Mouse (Mus musculus): Measurements from ENCODE around the gene Mgea5. TPM values are rescaled to one million over a fixed set of nuclear protein-coding genes. Genes with fewer than 3 reads are reported as not detected.
A peak's percentile ranks its signal among the peaks of the same experiment; 100 is the strongest.

Gene Mgea5
- polyA plus RNA-seq (2015; fragmentation: Nextera tagmentation; extraction: Ambion mirVana) = 32.6 and 33.4 TPM in 2 replicates

DNA sequence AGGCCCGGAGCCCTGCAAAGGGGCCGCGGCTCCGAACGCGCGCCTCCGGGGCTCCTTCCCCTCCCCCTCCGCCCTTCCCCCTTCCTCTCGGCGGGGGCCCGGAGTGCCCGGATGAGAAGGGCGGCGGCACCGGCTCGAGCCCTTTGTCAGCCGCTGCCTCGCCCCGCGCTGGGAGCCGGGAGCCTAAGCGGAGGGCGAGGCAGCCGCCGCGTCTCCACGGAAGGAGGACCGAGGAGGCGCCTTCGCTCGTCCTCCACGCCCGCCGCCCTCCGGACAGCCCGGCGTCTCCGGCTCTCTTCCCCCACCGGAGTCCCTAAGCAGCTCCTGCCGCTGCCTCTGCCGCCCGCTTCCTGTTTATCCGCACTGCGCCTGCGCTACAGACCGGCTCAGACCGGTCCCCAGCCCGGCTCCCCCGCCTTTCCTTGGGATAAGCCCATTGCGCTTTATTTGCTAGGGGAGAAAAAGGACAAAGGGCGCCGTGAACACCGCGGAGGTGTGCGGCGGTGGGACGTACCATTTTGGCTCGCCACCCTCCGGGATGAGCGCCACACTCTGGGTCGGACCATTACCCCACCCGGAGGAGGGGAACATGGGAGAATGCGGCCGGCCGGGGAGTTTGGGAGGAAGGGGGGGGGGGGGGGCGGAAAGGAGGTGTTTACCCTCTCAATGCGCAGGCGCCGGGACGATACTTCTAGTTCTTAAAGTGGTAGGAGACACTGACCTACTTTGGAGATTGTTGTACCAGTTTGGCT, at the start of gene Mgea5:
TSS of gene Mgea5 (minus strand) at position 657 of the 752 bp plus-strand sequence.
- Histone ChIP-seq H3K36me3 (peaks cover 28% of the 10 kb centered on the region), H3K9ac (peak within 1 kb of the TSS; percentile 95), H3K9me3 (no peaks in the 10 kb centered on the region), H3K27me3 (replicated peaks) (no peaks in the 10 kb centered on the region), H3K4me2 (peak within 1 kb of the TSS; percentile 78), H3K27ac (replicated peaks) (peak within 1 kb of the TSS; percentile 96), H3K4me3 (peak within 1 kb of the TSS; percentile 83), H3K4me1 (peaks cover 35% of the 10 kb centered on the region)
- WGBS = under 1% methylated on average over 68 of the region's 71 CpGs
- peak; percentile 95 for ATAC-seq (ENCODE audit: extremely low read depth, insufficient number of reproducible peaks, low FRiP score, low TSS enrichment)

- Histone ChIP-seq H3K4me1 (peaks cover 25% of the 10 kb centered on the region), H3K27me3 (replicated peaks) (no peaks in the 10 kb centered on the region), H3K4me2 (no peak overlapping the region), H3K27ac (replicated peaks) (no peak overlapping the region), H3K36me3 (peaks cover 5% of the 10 kb centered on the region; the same call in 1 of the 2 replicates), H3K9me3 (peaks cover 5% of the 10 kb centered on the region), H3K9ac (no peak overlapping the region), H3K4me3 (no peak overlapping the region)
- WGBS = 57% methylated on average over 2 of the region's 2 CpGs
- ATAC-seq (ENCODE audit: extremely low read depth, insufficient number of reproducible peaks, low FRiP score, low TSS enrichment) = no peak
Observed at GRCm38 (mm10) chr19:45830679-45831078, 47.0 kb upstream of the Mgea5 start.

DNA sequence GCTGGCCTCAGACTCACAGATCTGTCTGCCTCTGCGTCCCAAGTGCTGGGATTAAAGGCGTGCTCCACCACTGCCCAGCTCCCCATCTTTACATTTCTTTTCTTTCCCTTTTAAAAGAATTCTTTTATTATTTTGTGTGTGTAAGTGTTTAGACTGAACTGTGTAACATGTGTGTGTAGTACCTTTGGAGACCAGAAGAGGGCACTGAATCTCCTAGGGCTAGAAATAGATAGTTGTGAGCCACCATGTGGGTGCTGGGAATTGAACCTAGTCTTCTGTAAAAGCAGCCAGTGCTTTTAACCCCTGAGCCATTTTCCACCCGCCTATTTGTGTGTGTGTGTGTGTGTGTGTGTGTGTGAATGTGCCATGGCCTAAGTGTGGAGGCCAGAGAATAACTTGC, 44.1 kb upstream of the Mgea5 start:
- Histone ChIP-seq H3K27me3 (replicated peaks) (no peaks in the 10 kb centered on the region), H3K9ac (no peak overlapping the region), H3K4me2 (no peak overlapping the region), H3K4me1 (peaks cover 30% of the 10 kb centered on the region), H3K36me3 (peaks cover 5% of the 10 kb centered on the region; the same call in 1 of the 2 replicates), H3K4me3 (no peak overlapping the region), H3K9me3 (peaks cover 5% of the 10 kb centered on the region), H3K27ac (replicated peaks) (no peak overlapping the region)
- ATAC-seq (ENCODE audit: extremely low read depth, insufficient number of reproducible peaks, low FRiP score, low TSS enrichment) = no peak
- 86% methylated on average over 3 of the region's 3 CpGs for WGBS

GRCm38 (mm10) chr19:45827125-45827524, 43.5 kb upstream of the Mgea5 start:
- H3K4me3 ChIP-seq = no peak overlapping the region

GRCm38 (mm10) chr19:45826146-45826545, 42.5 kb upstream of the Mgea5 start:
- ATAC-seq (ENCODE audit: extremely low read depth, insufficient number of reproducible peaks, low FRiP score, low TSS enrichment) = no peak
- H3K4me1 ChIP-seq = peaks cover 30% of the 10 kb centered on the region
- H3K27ac ChIP-seq (replicated peaks) = no peak overlapping the region
- H3K9ac ChIP-seq = no peak overlapping the region
- 63% methylated on average over 3 of the region's 3 CpGs for WGBS
- H3K4me2 ChIP-seq = no peak overlapping the region
- H3K4me3 ChIP-seq = no peak overlapping the region
- peaks cover 5% of the 10 kb centered on the region; the same call in 1 of the 2 replicates for H3K36me3 ChIP-seq
- no peaks in the 10 kb centered on the region for H3K27me3 ChIP-seq (replicated peaks)
- H3K9me3 ChIP-seq = peaks cover 5% of the 10 kb centered on the region

More at GRCm38 (mm10) chr19:45827125-45827524, 43.5 kb upstream of the Mgea5 start:
- peak overlapping the region; percentile 17; the same call in 1 of the 2 replicates for H3K27ac ChIP-seq (replicated peaks)
- 61% methylated on average over 5 of the region's 5 CpGs for WGBS
- ATAC-seq (ENCODE audit: extremely low read depth, insufficient number of reproducible peaks, low FRiP score, low TSS enrichment) = no peak
- H3K27me3 ChIP-seq (replicated peaks) = no peaks in the 10 kb centered on the region
- peaks cover 5% of the 10 kb centered on the region for H3K9me3 ChIP-seq
- H3K4me2 ChIP-seq = no peak overlapping the region
- no peak overlapping the region for H3K9ac ChIP-seq
- H3K36me3 ChIP-seq = peaks cover 5% of the 10 kb centered on the region; the same call in 1 of the 2 replicates
- H3K4me1 ChIP-seq = peaks cover 30% of the 10 kb centered on the region

DNA sequence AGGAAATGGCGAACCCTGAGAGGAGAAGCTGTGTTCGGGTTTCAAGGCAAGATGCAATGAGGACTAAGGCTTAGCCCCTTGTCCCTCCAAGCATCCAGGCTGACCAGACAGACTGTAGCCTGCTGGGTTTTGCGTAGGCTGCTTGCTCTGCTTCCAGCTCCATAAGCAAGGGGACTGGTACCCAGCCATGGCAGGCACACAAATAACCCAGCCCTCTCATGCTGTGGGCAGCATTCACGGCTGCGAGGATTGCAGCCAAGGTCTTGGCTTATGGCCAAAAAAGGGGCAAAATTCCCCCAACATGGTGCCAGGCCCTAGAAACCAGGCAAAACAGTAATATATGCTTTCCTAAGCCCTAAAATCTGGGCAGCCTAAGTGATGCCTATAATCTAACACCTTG, 38.2 kb upstream of the Mgea5 start:
- H3K4me1 ChIP-seq = peaks cover 22% of the 10 kb centered on the region
- no peak overlapping the region for H3K9ac ChIP-seq
- no peak overlapping the region for H3K4me2 ChIP-seq
- WGBS = 68% methylated on average over 5 of the region's 5 CpGs
- H3K27me3 ChIP-seq (replicated peaks) = peaks cover 9% of the 10 kb centered on the region
- H3K4me3 ChIP-seq = no peak overlapping the region
- ATAC-seq (ENCODE audit: extremely low read depth, insufficient number of reproducible peaks, low FRiP score, low TSS enrichment) = no peak
- H3K27ac ChIP-seq (replicated peaks) = no peak overlapping the region
- no peaks in the 10 kb centered on the region for H3K9me3 ChIP-seq
- H3K36me3 ChIP-seq = peaks cover 23% of the 10 kb centered on the region

DNA sequence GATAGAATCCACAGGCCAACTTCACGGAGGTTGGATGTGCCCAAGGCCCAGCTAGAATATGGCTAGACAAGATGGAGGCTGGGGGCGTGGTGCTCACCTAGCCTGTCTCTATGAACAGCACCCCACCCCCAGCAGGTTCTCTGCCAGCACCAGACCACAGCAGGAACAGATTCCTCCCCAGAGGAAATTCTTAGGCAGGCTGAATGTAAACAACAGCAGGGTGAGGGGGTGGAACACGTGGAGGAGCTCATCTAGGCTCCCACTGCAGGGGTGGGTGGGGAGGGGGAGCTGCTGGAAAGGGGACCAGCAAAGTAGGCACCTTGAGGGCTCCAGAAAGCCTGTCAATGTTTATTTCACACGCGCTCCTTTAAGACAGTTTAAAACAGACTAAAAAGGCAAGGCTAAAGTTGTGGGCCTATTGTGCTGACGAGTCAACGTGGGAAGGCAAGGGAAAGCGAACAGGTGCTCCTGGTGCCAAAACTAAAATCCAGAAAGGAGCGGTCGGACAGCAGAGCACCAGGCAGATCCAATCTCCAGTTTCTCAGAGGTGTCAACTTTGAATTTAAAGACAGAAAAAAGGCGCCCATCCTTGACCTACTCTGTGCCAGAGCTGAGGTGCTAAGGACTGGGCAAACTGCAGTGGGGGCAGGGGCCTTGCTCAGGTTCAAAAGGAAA, 34.3 kb upstream of the Mgea5 start:
- Histone ChIP-seq H3K27me3 (replicated peaks) (peaks cover 33% of the 10 kb centered on the region), H3K4me1 (peaks cover 21% of the 10 kb centered on the region), H3K27ac (replicated peaks) (no peak overlapping the region), H3K36me3 (peaks cover 23% of the 10 kb centered on the region), H3K9me3 (no peaks in the 10 kb centered on the region), H3K4me2 (no peak overlapping the region), H3K4me3 (no peak overlapping the region), H3K9ac (no peak overlapping the region)
- no peak for ATAC-seq (ENCODE audit: extremely low read depth, insufficient number of reproducible peaks, low FRiP score, low TSS enrichment)
- WGBS = 69% methylated on average over 11 of the region's 11 CpGs

DNA sequence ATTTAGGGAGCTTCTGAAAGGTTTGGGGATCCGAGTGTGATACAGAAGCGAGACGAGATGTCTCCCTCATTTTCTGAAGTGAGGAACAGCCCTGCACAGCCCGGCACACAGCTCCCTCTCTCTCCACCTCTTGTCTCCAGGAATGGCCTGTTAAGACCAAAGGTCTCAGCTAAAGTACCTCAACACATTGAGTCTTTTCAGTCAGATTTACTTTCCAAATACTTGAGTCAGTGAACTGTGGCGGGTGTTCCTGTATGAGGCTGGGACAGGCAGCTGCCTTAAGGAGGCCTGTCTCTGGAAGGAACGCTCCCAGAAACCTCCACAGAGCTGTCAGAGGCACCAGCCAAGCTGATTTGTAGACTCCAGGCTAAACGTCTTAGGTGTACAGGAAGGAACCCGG, 33.1 kb upstream of the Mgea5 start:
- 41% methylated on average over 8 of the region's 8 CpGs for WGBS
- Histone ChIP-seq H3K4me1 (peaks cover 33% of the 10 kb centered on the region), H3K36me3 (peaks cover 23% of the 10 kb centered on the region), H3K4me2 (peak overlapping the region; percentile 85; the same call in 1 of the 2 replicates), H3K9me3 (no peaks in the 10 kb centered on the region), H3K9ac (peak overlapping the region; percentile 77; the same call in 1 of the 2 replicates), H3K4me3 (no peak overlapping the region), H3K27ac (replicated peaks) (no peak overlapping the region), H3K27me3 (replicated peaks) (peaks cover 40% of the 10 kb centered on the region)
- no peak for ATAC-seq (ENCODE audit: extremely low read depth, insufficient number of reproducible peaks, low FRiP score, low TSS enrichment)

DNA sequence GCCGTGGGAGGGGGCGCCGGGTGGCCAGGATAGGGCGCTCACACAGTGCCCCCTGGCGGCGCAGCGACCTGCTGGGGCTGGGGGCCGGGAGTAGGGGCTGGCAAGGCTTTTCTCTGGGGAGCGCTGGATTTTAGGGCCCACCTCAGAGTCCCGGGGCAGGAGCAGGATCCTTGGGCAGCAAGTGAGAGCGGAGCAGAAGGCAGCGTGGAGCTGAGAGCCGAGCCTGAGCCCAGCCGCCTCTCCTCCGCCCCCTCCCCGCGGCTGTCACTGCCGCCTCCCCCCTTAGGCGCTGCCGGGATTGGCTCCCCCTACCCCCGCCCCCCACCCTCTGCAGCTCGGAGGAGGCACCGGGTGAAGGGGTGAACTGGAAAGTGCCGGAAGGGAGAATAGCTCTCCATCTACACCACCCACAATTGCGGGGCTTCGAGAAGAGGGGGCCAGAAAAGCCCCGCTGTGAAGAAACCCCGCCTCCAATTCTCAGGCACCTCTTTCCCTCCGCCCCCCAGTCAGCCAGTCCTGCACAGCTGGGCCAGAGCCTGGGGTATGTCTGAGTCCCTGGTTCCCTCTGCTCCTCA, 32.3 kb upstream of the Mgea5 start, which contains the start of gene Kcnip2:
TSS of gene Kcnip2 (minus strand) at position 231 of the 575 bp plus-strand sequence.
- no peaks in the 10 kb centered on the region for H3K9me3 ChIP-seq
- WGBS = 1% methylated on average over 27 of the region's 29 CpGs
- H3K4me2 ChIP-seq = peak within 1 kb of the TSS; percentile 85
- H3K4me1 ChIP-seq = peaks cover 36% of the 10 kb centered on the region
- H3K27me3 ChIP-seq (replicated peaks) = peaks cover 47% of the 10 kb centered on the region
- H3K9ac ChIP-seq = peak within 1 kb of the TSS; percentile 77
- no peak within 1 kb of the TSS for H3K27ac ChIP-seq (replicated peaks)
- H3K4me3 ChIP-seq = peak within 1 kb of the TSS; percentile 52
- peaks cover 23% of the 10 kb centered on the region for H3K36me3 ChIP-seq
- 0 out of 2 replicates have a peak, but pooled peaks have one; percentile 31 for ATAC-seq (ENCODE audit: extremely low read depth, insufficient number of reproducible peaks, low FRiP score, low TSS enrichment)

DNA sequence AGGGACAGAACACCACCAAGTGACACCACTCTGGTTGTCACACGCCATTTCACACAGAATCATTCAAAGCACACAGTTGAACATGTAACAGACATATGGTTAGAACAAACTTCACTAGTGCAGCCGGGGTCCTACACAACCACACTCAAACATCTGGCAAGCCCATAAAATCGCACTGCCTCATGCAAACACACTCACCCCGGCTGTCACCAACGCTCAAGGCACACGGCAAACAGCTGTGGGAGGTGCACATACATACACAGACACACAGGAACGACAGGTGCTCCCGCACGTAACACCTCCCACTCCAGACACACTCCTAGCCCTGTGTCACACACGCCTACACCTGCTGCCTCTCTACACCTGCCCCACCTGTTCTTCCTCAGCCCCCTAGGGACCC, 31.5 kb upstream of the Mgea5 start:
- peaks cover 37% of the 10 kb centered on the region for H3K4me1 ChIP-seq
- H3K4me3 ChIP-seq = peak overlapping the region; percentile 52
- H3K4me2 ChIP-seq = peak overlapping the region; percentile 85
- ATAC-seq (ENCODE audit: extremely low read depth, insufficient number of reproducible peaks, low FRiP score, low TSS enrichment) = no peak
- no peaks in the 10 kb centered on the region for H3K9me3 ChIP-seq
- peaks cover 49% of the 10 kb centered on the region for H3K27me3 ChIP-seq (replicated peaks)
- H3K9ac ChIP-seq = peak overlapping the region; percentile 77; the same call in 1 of the 2 replicates
- WGBS = 59% methylated on average over 10 of the region's 10 CpGs
- no peak overlapping the region for H3K27ac ChIP-seq (replicated peaks)
- H3K36me3 ChIP-seq = peaks cover 23% of the 10 kb centered on the region

- no peak overlapping the region for H3K4me3 ChIP-seq
- peaks cover 37% of the 10 kb centered on the region for H3K4me1 ChIP-seq
- no peak overlapping the region for H3K27ac ChIP-seq (replicated peaks)
- WGBS = 12% methylated on average over 9 of the region's 12 CpGs
- H3K9me3 ChIP-seq = no peaks in the 10 kb centered on the region
- H3K4me2 ChIP-seq = no peak overlapping the region
- no peak for ATAC-seq (ENCODE audit: extremely low read depth, insufficient number of reproducible peaks, low FRiP score, low TSS enrichment)
- H3K9ac ChIP-seq = no peak overlapping the region
- peaks cover 49% of the 10 kb centered on the region for H3K27me3 ChIP-seq (replicated peaks)
- H3K36me3 ChIP-seq = peaks cover 14% of the 10 kb centered on the region
Observed at GRCm38 (mm10) chr19:45813801-45814200, 30.2 kb upstream of the Mgea5 start.

All from heart, embryonic 13.5 days (tissue).